Mouse (Mus musculus) intestine, embryonic 14.5 days (tissue): Measurements from ENCODE around the gene Ogfrl1. TPM values are rescaled to one million over a fixed set of nuclear protein-coding genes. Genes with fewer than 3 reads are reported as not detected.
"Not testable (repeated sequence)": the region's sequence is repeated elsewhere in the genome, so short reads cannot be mapped to it uniquely, and the experiment has no call there.

Source experiments
- ATAC-seq: fragments of 200-750 bp; cut with Nextera tagmentation; replicated peaks from 2 replicates; pipeline ENCODE4 v1.8.0; 2017; ENCODE audit warnings: low read depth, moderate number of reproducible peaks, moderate TSS enrichment, moderate library complexity; ENCODE audit not compliant: low FRiP score, low TSS enrichment
- DNase-seq: peaks from one replicate; pipeline ENCODE4 v3.0.0-alpha.2; 2018; ENCODE audit warnings: low spot score
- H3K27ac ChIP-seq: fragments of 300-500 bp; sonication (generic); 2 replicates; pipeline ENCODE4 v1.5.1; 2014; ENCODE audit warnings: low read depth, mild to moderate bottlenecking, control low read depth
- H3K27me3 ChIP-seq: fragments of 300-500 bp; sonication (generic); replicated peaks from 2 replicates; pipeline ENCODE4 v1.6.1; 2014; ENCODE audit warnings: low read length, control low read depth; ENCODE audit not compliant: control insufficient read depth, insufficient read depth
- H3K36me3 ChIP-seq: fragments of 300-500 bp; sonication (generic); 2 replicates; pipeline ENCODE4 v1.6.1; 2014; ENCODE audit warnings: low read length, control low read depth; ENCODE audit not compliant: control insufficient read depth, insufficient read depth
- H3K4me1 ChIP-seq: fragments of 300-500 bp; sonication (generic); replicated peaks from 2 replicates; pipeline ENCODE4 v1.6.1; 2014; ENCODE audit warnings: low read length, control low read depth, mixed read lengths; ENCODE audit not compliant: control insufficient read depth, insufficient read depth
- H3K4me2 ChIP-seq: fragments of 300-500 bp; sonication (generic); 2 replicates; pipeline ENCODE4 v1.6.1; 2014; ENCODE audit warnings: low read length
- H3K4me3 ChIP-seq: fragments of 300-500 bp; sonication (generic); 2 replicates; pipeline ENCODE4 v1.5.1; 2014; ENCODE audit warnings: low read depth, low read length, control low read depth, mixed read lengths
- H3K9ac ChIP-seq: fragments of 300-500 bp; sonication (generic); 2 replicates; pipeline ENCODE4 v1.6.1; 2014; ENCODE audit warnings: mild to moderate bottlenecking, low read length
- H3K9me3 ChIP-seq: fragments of 300-500 bp; sonication (generic); 2 replicates; pipeline ENCODE4 v1.6.1; 2016; ENCODE audit warnings: low read length, control low read depth; ENCODE audit not compliant: control insufficient read depth
- WGBS: fragments of 180-500 bp; shearing (Covaris S2); extraction: QIAGEN DNeasy Blood & Tissue Kit; methylation state at CpG from one replicate; pipeline ENCODE4 v1.1.7; 2014; 5-methylcytosine and 5-hydroxymethylcytosine counted together
- polyA plus RNA-seq: library from polyadenylated mRNA; unstranded; fragments of >200 nt; fragmentation: Nextera tagmentation; extraction: Ambion mirVana; gene quantifications from 2 replicates; pipeline ENCODE4 v1.2.1, GENCODE M21; 2014

Ogfrl1 gene
- polyA plus RNA-seq, 1 experiment from 2014 or later: 7.5 TPM

DNA sequence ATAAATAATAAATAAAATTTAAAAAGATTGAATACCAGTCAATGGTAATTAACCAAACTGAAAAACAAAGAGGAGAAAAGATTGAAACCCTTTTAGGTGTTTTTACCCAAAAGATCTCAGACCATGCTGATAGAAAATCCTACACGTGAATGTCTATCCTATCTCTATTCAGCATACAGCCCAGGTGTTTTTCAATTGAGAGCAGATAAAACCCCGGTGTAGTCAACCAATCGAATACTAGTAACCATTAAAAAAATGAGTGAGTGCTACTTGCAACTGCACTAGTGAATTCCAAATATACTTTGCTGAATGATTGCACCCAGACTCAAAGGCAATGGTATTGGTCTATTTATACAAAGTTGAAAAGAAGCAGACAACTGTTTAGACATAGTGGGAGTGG lies 4.8 kb upstream of the Ogfrl1 start:
- WGBS: 66% methylated on average over 3 of the region's 3 CpGs
- DNase-seq: no peak
- Histone ChIP-seq H3K27ac (no peak overlapping the region), H3K9ac (no peak overlapping the region), H3K9me3 (no peaks in the 10 kb centered on the region), H3K4me2 (no peak overlapping the region), H3K4me3 (no peak overlapping the region), H3K4me1 (no peaks in the 10 kb centered on the region), H3K36me3 (no peaks in the 10 kb centered on the region), H3K27me3 (no peaks in the 10 kb centered on the region)
- no peak for ATAC-seq

DNA sequence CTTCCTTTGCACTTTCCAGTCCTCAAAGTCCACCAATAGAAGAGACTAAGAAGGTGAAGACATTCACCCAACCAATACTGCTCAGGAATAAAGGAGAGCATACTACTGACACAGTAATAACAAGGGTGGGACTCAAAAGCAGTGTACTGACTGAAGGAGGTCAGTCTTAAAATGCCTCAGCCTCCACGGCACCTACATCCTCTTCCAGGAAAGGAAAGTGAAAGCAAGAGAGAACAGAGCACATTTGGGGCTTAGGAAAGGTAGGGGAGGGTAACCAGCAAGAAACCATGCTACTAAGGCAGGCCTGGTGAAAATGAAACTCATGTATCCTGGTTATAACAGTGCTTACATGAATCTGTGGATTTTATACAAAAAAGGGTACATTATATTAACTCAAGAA lies 2.0 kb upstream of the Ogfrl1 start:
- Histone ChIP-seq H3K27ac (no peak overlapping the region), H3K36me3 (no peaks in the 10 kb centered on the region), H3K27me3 (no peaks in the 10 kb centered on the region), H3K4me1 (no peaks in the 10 kb centered on the region), H3K4me2 (no peak overlapping the region), H3K9me3 (no peaks in the 10 kb centered on the region), H3K4me3 (no peak overlapping the region), H3K9ac (no peak overlapping the region)
- 52% methylated on average over 1 of the region's 1 CpGs for WGBS
- ATAC-seq (no peak), DNase-seq (no peak)

DNA sequence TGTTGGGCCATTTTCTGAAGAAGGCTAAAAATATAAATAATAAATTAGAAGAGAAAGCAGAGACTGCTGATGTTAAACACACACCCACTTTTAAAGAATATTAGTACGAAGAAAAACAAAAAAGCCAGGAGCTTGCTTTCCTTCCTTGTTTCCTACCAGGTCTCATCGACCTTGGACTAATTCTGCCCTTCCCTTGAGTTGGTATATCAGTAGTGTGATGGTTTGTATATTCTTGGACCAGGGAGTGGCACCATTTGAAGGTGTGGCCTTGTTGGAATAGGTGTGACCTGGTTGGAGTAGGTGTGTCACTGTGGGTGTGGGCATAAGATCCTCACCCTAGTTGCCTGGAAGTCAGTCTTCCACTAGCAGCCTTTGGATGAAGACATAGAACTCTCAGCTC lies 3.2 kb downstream of the Ogfrl1 start:
- not testable (repeated sequence) for H3K36me3 ChIP-seq, H3K4me2 ChIP-seq, H3K4me1 ChIP-seq, H3K4me3 ChIP-seq, DNase-seq, H3K27ac ChIP-seq, H3K9me3 ChIP-seq, H3K27me3 ChIP-seq, H3K9ac ChIP-seq, ATAC-seq
- 69% methylated on average over 2 of the region's 2 CpGs for WGBS

DNA sequence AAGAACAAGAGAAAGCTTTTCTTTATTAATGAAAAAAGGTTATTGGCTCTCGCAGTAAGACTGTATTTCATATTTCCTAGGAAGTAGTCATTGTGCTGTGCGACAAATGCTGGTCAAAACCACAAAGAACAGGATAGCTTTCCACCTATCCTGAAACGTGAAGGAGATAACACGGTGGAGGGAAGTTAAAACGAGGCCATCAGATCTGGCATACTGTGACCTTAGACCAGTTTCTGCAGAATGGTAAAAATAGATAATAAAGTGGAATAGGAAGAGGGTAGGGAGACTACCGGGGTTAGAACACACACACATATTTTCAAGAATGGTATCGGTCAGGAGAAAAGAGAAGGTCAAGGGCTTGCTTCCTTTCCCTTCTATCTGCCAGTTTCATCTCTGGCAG lies 5.8 kb downstream of the Ogfrl1 start:
- H3K4me2 ChIP-seq: no peak overlapping the region
- DNase-seq (no peak), ATAC-seq (no peak)
- H3K4me3 ChIP-seq: no peak overlapping the region
- WGBS: 77% methylated on average over 7 of the region's 7 CpGs
- no peak overlapping the region for H3K9ac ChIP-seq
- no peaks in the 10 kb centered on the region for H3K4me1 ChIP-seq
- no peak overlapping the region for H3K27ac ChIP-seq
- H3K36me3 ChIP-seq: no peaks in the 10 kb centered on the region
- H3K27me3 ChIP-seq: no peaks in the 10 kb centered on the region
- H3K9me3 ChIP-seq: no peaks in the 10 kb centered on the region

DNA sequence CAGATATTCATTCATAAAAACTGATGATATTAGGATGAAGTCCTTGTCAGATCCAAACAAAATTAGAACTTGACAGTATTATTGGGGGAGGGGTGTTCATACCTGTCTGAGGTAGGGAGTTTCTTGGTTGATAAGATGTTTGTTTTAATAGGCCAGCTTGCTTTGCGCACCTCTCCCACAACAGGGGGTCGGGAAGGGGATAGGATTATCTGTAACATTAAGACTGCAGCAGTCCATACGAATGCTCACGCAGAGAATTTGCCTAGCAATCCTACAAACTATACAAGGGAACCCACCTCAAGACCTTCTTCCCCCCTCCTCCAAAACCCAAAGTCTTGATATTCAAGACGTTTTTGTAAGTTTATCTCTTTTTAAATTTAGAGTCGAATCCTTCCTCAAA lies 13.2 kb downstream of the Ogfrl1 start:
- Histone ChIP-seq H3K9me3 (no peaks in the 10 kb centered on the region), H3K36me3 (no peaks in the 10 kb centered on the region), H3K9ac (no peak overlapping the region), H3K27ac (no peak overlapping the region), H3K27me3 (no peaks in the 10 kb centered on the region), H3K4me1 (peaks cover 5% of the 10 kb centered on the region; the same call in 1 of the 2 replicates), H3K4me2 (no peak overlapping the region), H3K4me3 (no peak overlapping the region)
- 85% methylated on average over 6 of the region's 6 CpGs for WGBS
- no peak for DNase-seq
- no peak for ATAC-seq

DNA sequence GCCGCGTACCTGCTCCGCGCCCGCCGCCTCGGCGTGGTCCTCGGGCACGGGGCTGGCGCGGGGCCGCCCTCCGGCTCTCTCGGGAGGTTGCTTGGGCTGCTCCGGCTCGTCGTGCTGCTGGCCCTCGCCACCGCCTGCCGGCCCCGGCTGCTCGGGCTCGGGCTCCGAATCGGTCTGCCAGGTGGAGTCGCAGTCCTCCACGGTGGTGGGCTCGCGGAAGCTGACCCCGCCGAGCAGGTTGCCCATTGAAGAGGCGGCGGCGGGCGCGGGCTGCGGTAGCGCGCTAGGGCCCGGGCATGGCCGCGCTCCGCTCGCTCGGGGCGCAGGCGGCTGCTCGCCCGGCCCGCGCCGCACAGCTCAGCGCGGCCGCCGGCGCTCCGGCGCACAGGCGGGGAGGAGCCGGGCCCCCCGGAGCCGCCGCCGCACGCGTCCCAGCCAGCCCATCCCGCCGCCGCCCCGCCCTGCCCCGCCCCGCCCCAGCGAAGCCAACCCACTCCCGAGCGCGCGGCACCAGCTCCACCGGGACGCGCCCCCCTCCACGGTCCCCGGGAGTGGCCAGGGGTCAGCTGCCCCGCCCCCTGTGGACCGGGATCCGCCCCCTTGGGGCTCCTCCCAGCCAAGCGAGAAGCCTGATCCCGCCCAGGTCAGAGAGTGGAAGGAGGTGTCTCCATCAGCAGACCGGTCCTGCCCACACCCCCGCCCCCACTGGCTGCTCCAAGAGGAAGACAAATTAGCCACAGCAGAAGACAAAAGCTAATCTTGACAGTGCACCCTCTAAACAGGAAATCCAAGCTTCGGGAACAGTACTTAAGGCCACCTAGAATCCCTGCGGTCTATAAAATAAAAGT lies 14.5 kb downstream of the Ogfrl1 start:
- Histone ChIP-seq H3K9ac (peak overlapping the region; percentile 67), H3K36me3 (no peaks in the 10 kb centered on the region), H3K27me3 (no peaks in the 10 kb centered on the region), H3K27ac (peak overlapping the region; percentile 79), H3K4me3 (peak overlapping the region; percentile 58), H3K4me2 (peak overlapping the region; percentile 89), H3K9me3 (no peaks in the 10 kb centered on the region), H3K4me1 (peaks cover 5% of the 10 kb centered on the region; the same call in 1 of the 2 replicates)
- ATAC-seq: peak; percentile 98
- under 1% methylated on average over 66 of the region's 93 CpGs for WGBS
- DNase-seq: peak; percentile 93

DNA sequence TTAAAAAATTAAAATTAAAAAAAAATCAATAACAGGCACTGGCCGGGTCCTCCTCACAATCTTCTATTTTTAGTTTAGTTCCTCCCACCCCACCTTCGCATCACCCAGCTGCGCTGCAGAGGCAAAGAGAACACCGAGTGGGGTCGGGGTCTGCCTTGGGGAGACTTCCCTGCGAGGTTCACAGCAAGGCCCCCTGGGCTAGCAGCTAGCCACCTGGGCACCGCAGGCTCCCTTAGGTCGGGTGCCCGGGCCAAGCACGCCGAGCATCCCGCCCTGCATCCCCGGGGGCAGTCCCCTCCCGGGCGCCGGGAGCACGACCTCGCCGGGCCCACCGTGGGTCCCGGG lies 15.1 kb downstream of the Ogfrl1 start:
- ATAC-seq (no peak), DNase-seq (no peak)
- Histone ChIP-seq H3K4me1 (peaks cover 5% of the 10 kb centered on the region; the same call in 1 of the 2 replicates), H3K4me3 (peak overlapping the region; percentile 58), H3K27me3 (no peaks in the 10 kb centered on the region), H3K9me3 (no peaks in the 10 kb centered on the region), H3K27ac (peak overlapping the region; percentile 79; the same call in 1 of the 2 replicates), H3K9ac (peak overlapping the region; percentile 67), H3K4me2 (peak overlapping the region; percentile 89), H3K36me3 (no peaks in the 10 kb centered on the region)
- 1% methylated on average over 20 of the region's 21 CpGs for WGBS

DNA sequence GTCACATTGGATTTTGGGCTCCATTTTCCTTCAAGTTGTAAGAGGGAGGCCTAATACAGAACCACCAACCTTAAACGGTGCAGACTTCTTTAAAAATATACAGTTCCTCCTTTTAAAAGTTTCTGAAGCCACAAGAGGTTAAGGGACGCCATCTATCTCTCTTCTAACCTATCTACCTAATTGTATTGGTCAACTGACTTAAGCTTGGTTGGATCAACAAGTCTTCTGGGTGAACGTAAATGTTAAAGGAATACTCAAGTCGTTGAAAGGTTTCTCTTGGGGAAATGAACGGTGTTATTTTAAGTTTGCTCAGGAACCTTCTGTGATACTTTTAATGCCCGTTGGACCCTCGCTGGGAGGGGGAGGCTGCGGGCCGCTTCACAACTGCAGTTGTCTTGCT lies 15.5 kb downstream of the Ogfrl1 start:
- 16% methylated on average over 9 of the region's 9 CpGs for WGBS
- DNase-seq: no peak

More for the DNA sequence above, 15.5 kb downstream of the Ogfrl1 start:
- Histone ChIP-seq H3K36me3 (no peaks in the 10 kb centered on the region), H3K27me3 (no peaks in the 10 kb centered on the region), H3K27ac (no peak overlapping the region), H3K4me2 (peak overlapping the region; percentile 89), H3K4me3 (peak overlapping the region; percentile 58), H3K4me1 (peaks cover 5% of the 10 kb centered on the region; the same call in 1 of the 2 replicates), H3K9ac (peak overlapping the region; percentile 67), H3K9me3 (no peaks in the 10 kb centered on the region)
- ATAC-seq: no peak
